Mouse (Mus musculus) liver, embryonic 14.5 days (tissue): ENCODE results near the gene Gm5150. TPM values are rescaled to one million over a fixed set of nuclear protein-coding genes. Genes with fewer than 3 reads are reported as not detected.
"Not testable (repeated sequence)": the region's sequence is repeated elsewhere in the genome, so short reads cannot be mapped to it uniquely, and the experiment has no call there.

Experiments used
- ATAC-seq: fragments of 200-750 bp; cut with Nextera tagmentation; 2 replicates; pipeline ENCODE4 v1.8.0; 2017; ENCODE audit warnings: moderate number of reproducible peaks, mild to moderate bottlenecking, moderate library complexity; ENCODE audit not compliant: insufficient read depth
- DNase-seq, 3 experiments: peaks; one replicate each; pipeline ENCODE4 v3.0.0-alpha.2; 2012 to 2013; ENCODE audit warnings: low read depth in 3 of 3, low spot score in 3 of 3
- H3K27ac ChIP-seq: fragments of 300-500 bp; sonication (generic); 2 replicates; pipeline ENCODE4 v1.5.1; 2014; ENCODE audit warnings: moderate library complexity, mild to moderate bottlenecking, control low read depth, inconsistent platforms
- H3K27me3 ChIP-seq: fragments of 300-500 bp; sonication (generic); 2 replicates; pipeline ENCODE4 v1.6.1; 2014; ENCODE audit warnings: mild to moderate bottlenecking, low read length, moderate library complexity; ENCODE audit not compliant: control insufficient read depth, insufficient read depth
- H3K36me3 ChIP-seq: fragments of 300-500 bp; sonication (generic); replicated peaks from 2 replicates; pipeline ENCODE4 v1.6.1; 2014; ENCODE audit warnings: low read depth; ENCODE audit not compliant: control insufficient read depth, insufficient read depth
- H3K4me1 ChIP-seq, 2 experiments: fragments of 200-500 bp in 1 of 2; fragments of 300-500 bp in 1 of 2; sonication (generic) in 1 of 2; replicated peaks; 2 replicates each; pipeline ENCODE4 v1.6.1; 2012 to 2014; ENCODE audit warnings: antibody characterized with exemption in 1 of 2, inconsistent platforms in 1 of 2, low read length in 1 of 2; ENCODE audit not compliant: control insufficient read depth in 2 of 2, insufficient read depth in 2 of 2
- H3K4me2 ChIP-seq: fragments of 300-500 bp; sonication (generic); 2 replicates; pipeline ENCODE4 v1.6.1; 2014; ENCODE audit warnings: low read depth, mild to moderate bottlenecking, control low read depth, moderate library complexity
- H3K4me3 ChIP-seq, 2 experiments: fragments of 200-500 bp in 1 of 2; fragments of 300-500 bp in 1 of 2; sonication (generic) in 1 of 2; 2 replicates each; pipeline ENCODE4 v1.5.1; 2012 to 2014; ENCODE audit warnings: low read depth in 2 of 2, low read length in 2 of 2, mild to moderate bottlenecking in 2 of 2, control low read depth in 1 of 2, inconsistent platforms in 1 of 2, moderate library complexity in 1 of 2; ENCODE audit not compliant: insufficient read depth in 1 of 2
- H3K9ac ChIP-seq: fragments of 300-500 bp; sonication (generic); replicated peaks from 2 replicates; pipeline ENCODE4 v1.6.1; 2014; ENCODE audit warnings: mild to moderate bottlenecking, control low read depth, moderate library complexity
- H3K9me3 ChIP-seq: fragments of 300-500 bp; sonication (generic); 2 replicates; pipeline ENCODE4 v1.6.1; 2016; ENCODE audit warnings: low read length, mixed read lengths; ENCODE audit not compliant: control insufficient read depth
- CTCF ChIP-seq: IDR thresholded peaks from 2 replicates; pipeline ENCODE4 v1.5.1; 2016; ENCODE audit warnings: antibody characterized with exemption, low read depth, control low read depth
- EP300 ChIP-seq: IDR thresholded peaks from 2 replicates; pipeline ENCODE4 v1.6.1; 2016; ENCODE audit warnings: antibody characterized with exemption, low read depth
- WGBS: fragments of 180-500 bp; shearing (Covaris S2); extraction: QIAGEN DNeasy Blood & Tissue Kit; methylation state at CpG from one replicate; pipeline ENCODE4 v1.1.7; 2014; ENCODE audit not compliant: insufficient replicate concordance; 5-methylcytosine and 5-hydroxymethylcytosine counted together
- polyA plus RNA-seq, 2 experiments: library from polyadenylated mRNA; depleted of rRNA in 1 of 2; stranded (reverse) in 1 of 2; unstranded in 1 of 2; fragments of >200 nt; fragmentation: Nextera tagmentation in 1 of 2; extraction: Ambion mirVana in 1 of 2; gene quantifications; 2 replicates each; pipeline versions ENCODE4 v1.2.1 to v1.2.3; 2012 to 2014

Gm5150 gene
- polyA plus RNA-seq, 2 experiments = 0.36 to 0.69 TPM

DNA sequence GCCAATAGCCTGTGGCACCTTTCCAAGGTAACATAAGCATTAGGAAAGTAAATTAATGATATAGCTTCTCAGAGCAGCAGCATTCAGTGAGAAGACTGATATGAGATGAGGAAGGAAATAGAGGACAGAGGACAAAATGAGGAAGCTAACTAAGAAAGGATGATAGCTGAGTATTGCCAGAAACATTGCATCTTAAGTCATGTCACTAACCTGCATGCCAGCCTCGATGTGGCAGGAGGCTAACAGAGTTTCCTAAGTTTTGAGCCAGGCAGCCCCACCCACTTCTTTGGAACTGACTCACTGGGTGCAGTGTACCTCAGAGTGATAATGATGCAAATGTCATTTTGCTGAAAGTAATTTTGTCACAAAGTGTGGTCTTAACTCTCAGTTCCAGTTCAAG is 16.0 kb upstream of the Gm5150 start:
- no peak for TF ChIP-seq EP300
- no peak for TF ChIP-seq CTCF
- 18% methylated on average over 1 of the region's 1 CpGs for WGBS

DNA sequence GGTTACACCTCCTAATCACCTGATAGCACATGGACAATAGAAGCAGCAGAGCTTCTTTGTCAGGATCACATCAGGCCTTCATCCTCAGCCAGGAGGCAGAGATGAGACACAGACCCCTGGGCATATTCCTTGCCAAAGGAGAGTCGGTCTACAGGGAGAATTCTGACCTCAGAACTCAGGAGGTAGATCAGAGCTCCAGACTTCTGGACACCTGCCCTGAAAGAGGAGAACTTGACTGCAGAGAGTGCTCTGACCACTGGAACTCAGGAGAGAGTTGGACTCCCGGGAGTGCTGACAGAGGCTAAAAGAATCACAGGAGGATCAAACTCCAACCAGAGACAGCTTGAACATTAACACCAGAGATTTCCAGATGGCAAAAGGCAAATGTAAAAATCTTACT is 8.2 kb upstream of the Gm5150 start:
- not testable (repeated sequence) for H3K27ac ChIP-seq, H3K9me3 ChIP-seq, H3K4me2 ChIP-seq, H3K4me1 ChIP-seq, H3K27me3 ChIP-seq, H3K9ac ChIP-seq, H3K36me3 ChIP-seq, ATAC-seq, H3K4me3 ChIP-seq, DNase-seq
- 56% methylated on average over 2 of the region's 2 CpGs for WGBS

More for the DNA sequence above, 16.0 kb upstream of the Gm5150 start:
- no peaks in the 10 kb centered on the region for H3K4me1 ChIP-seq
- no peak overlapping the region for H3K27ac ChIP-seq
- H3K9ac ChIP-seq = no peak overlapping the region
- H3K9me3 ChIP-seq = no peaks in the 10 kb centered on the region
- no peaks in the 10 kb centered on the region for H3K36me3 ChIP-seq
- ATAC-seq (no peak), DNase-seq (no peak)
- H3K27me3 ChIP-seq = no peaks in the 10 kb centered on the region
- no peak overlapping the region for H3K4me3 ChIP-seq
- no peak overlapping the region for H3K4me2 ChIP-seq

DNA sequence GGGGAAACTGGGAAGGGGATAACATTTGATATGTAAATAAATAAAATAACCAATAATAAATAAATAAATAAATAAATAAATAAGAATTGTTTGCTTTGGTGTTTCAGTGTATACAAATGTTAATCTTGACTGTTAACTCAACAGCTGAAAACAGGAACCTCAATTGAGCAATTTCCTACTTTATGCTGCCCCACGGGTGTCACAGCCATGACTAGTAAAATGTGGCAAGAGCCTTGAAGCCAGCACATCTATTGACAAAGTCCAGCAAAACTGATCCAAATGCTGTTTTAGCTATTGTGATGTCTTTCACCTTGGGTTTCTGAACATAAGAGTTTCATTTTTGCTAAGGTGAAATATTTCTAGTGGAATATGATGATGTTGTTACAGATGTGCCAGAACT is 1.6 kb upstream of the Gm5150 start:
- no peak for TF ChIP-seq EP300
- no peak for TF ChIP-seq CTCF
- ATAC-seq (no peak), DNase-seq (no peak)
- Histone ChIP-seq H3K9me3 (no peaks in the 10 kb centered on the region), H3K27me3 (no peaks in the 10 kb centered on the region), H3K4me3 (no peak overlapping the region), H3K4me2 (no peak overlapping the region), H3K4me1 (no peaks in the 10 kb centered on the region), H3K36me3 (no peaks in the 10 kb centered on the region), H3K9ac (no peak overlapping the region), H3K27ac (no peak overlapping the region)
- 8% methylated on average over 1 of the region's 1 CpGs for WGBS

DNA sequence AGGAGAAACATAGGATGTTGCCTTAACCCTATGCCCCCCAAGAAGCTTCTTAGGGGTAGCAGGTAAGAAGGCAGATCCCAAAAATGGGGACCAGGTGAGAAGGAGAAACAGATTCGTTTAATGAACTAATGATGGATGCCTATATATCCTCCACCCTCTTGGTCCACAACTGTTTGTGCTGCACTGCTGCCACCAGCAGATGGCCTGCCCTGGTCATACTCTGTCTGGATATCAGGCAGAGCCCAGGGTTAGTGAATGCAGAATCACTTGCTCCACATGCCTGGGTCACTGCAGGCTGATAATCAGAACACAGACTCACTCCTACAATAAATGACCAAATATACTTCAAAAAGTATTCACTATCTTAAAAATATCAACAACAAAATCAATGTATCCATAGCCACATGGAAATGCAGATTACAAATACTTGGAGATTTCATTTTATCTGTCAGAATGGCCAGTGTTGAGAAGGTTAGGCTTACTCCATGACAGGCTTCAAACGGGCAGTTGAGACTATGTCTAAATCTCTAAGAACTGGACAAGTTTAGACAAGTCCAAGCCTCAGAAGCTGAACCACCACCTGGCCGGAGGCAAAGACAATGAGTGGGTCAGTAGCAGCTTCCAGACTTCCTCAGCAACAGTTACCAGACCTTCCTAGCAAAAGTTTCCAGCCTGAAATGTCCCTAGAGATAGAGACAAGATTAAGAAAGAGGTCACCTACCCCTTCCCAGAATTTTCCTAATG is 2.2 kb downstream of the Gm5150 start:
- TF ChIP-seq EP300 (no peak), CTCF (no peak)
- 43% methylated on average over 3 of the region's 3 CpGs for WGBS
- Histone ChIP-seq H3K9me3 (no peaks in the 10 kb centered on the region), H3K9ac (no peak overlapping the region), H3K4me1 (no peaks in the 10 kb centered on the region), H3K4me2 (no peak overlapping the region), H3K27me3 (no peaks in the 10 kb centered on the region), H3K4me3 (no peak overlapping the region), H3K27ac (no peak overlapping the region), H3K36me3 (no peaks in the 10 kb centered on the region)
- ATAC-seq (no peak), DNase-seq (no peak)

DNA sequence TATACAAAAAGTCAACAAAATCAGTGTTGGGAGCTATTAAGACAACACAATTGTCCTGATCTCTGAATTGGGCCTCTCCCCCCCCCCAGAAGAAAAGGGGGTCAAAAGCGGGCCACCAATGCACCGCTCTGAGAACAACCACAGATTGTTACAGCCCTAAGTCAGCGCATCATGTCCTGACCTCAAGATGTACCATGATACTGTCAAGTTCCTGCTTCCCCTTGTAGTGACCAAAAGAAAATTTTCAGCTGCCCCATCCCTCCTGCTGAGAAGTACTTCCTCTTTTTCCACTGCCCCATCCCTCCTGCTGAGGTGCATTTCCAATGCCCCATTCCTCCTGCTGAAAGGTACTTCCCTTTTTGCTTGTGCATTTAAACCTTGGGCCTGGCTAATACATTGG is 6.8 kb downstream of the Gm5150 start:
- WGBS = 67% methylated on average over 3 of the region's 3 CpGs
- H3K4me1 ChIP-seq, H3K9ac ChIP-seq, H3K9me3 ChIP-seq, DNase-seq, H3K4me3 ChIP-seq, ATAC-seq, H3K27me3 ChIP-seq, H3K27ac ChIP-seq, H3K36me3 ChIP-seq, H3K4me2 ChIP-seq: not testable (repeated sequence)
